Mouse (Mus musculus): Measurements from ENCODE around the gene Tigit. TPM values are rescaled to one million over a fixed set of nuclear protein-coding genes. Genes with fewer than 3 reads are reported as not detected.
A peak's percentile ranks its signal among the peaks of the same experiment; 100 is the strongest.

Gene Tigit
- total RNA-seq, 2 experiments from 2014 or later = not detected

- intact Hi-C loops (cut with DNase I) = no loop called here
Observed at GRCm38 (mm10) chr16:43674400-43674799, 10.5 kb upstream of the Tigit start.

GRCm38 (mm10) chr16:43672697-43673096 is 8.8 kb upstream of the Tigit start:
- DNase-seq (ENCODE audit: extremely low spot score in 1 of 2, low spot score in 2 of 2) = no peak
- intact Hi-C loops (cut with DNase I) = no loop called here

More at GRCm38 (mm10) chr16:43674400-43674799, 10.5 kb upstream of the Tigit start:
- no peak for DNase-seq (ENCODE audit: extremely low spot score in 1 of 2, low spot score in 2 of 2)

GRCm38 (mm10) chr16:43671972-43672371 is 8.0 kb upstream of the Tigit start:
- no peak for DNase-seq (ENCODE audit: extremely low spot score in 1 of 2, low spot score in 2 of 2)
- intact Hi-C loops (cut with DNase I) = no loop called here

GRCm38 (mm10) chr16:43668294-43668693 is 4.3 kb upstream of the Tigit start:
- DNase-seq (ENCODE audit: extremely low spot score in 1 of 2, low spot score in 2 of 2) = no peak
- intact Hi-C loops (cut with DNase I) = no loop called here

- intact Hi-C loops (cut with DNase I) = no loop called here
- no peak for DNase-seq (ENCODE audit: extremely low spot score in 1 of 2, low spot score in 2 of 2)
Observed at GRCm38 (mm10) chr16:43664861-43665260, 915 bp upstream of the Tigit start.

GRCm38 (mm10) chr16:43662124-43663004 is 1.6 kb downstream of the Tigit start:
- no peak for DNase-seq (ENCODE audit: extremely low spot score in 1 of 2, low spot score in 2 of 2)
- intact Hi-C loops (cut with DNase I) = no loop called here

- intact Hi-C loops (cut with DNase I) = no loop called here
- no peak for DNase-seq (ENCODE audit: extremely low spot score in 1 of 2, low spot score in 2 of 2)
Observed at GRCm38 (mm10) chr16:43661576-43661975, 2.4 kb downstream of the Tigit start.

GRCm38 (mm10) chr16:43655183-43655787 is 8.7 kb downstream of the Tigit start:
- no peak for DNase-seq (ENCODE audit: extremely low spot score in 1 of 2, low spot score in 2 of 2)
- intact Hi-C loops (cut with DNase I) = no loop called here

GRCm38 (mm10) chr16:43654269-43654668 is 9.7 kb downstream of the Tigit start:
- intact Hi-C loops (cut with DNase I) = no loop called here

GRCm38 (mm10) chr16:43653288-43653687 is 10.7 kb downstream of the Tigit start:
- intact Hi-C loops (cut with DNase I) = no loop called here
- no peak for DNase-seq (ENCODE audit: extremely low spot score in 1 of 2, low spot score in 2 of 2)

More at GRCm38 (mm10) chr16:43654269-43654668, 9.7 kb downstream of the Tigit start:
- no peak for DNase-seq (ENCODE audit: extremely low spot score in 1 of 2, low spot score in 2 of 2)

GRCm38 (mm10) chr16:43650355-43651080 is 13.4 kb downstream of the Tigit start:
- no peak for DNase-seq (ENCODE audit: extremely low spot score in 1 of 2, low spot score in 2 of 2)
- intact Hi-C loops (cut with DNase I) = no loop called here

GRCm38 (mm10) chr16:43647641-43648040 is 16.3 kb downstream of the Tigit start:
- intact Hi-C loops (cut with DNase I) = no loop called here
- DNase-seq (ENCODE audit: extremely low spot score in 1 of 2, low spot score in 2 of 2) = no peak

- no peak for DNase-seq (ENCODE audit: extremely low spot score in 1 of 2, low spot score in 2 of 2)
- intact Hi-C loops (cut with DNase I) = no loop called here
Observed at GRCm38 (mm10) chr16:43646943-43647342, 17.0 kb downstream of the Tigit start.

GRCm38 (mm10) chr16:43645879-43646278 is 18.1 kb downstream of the Tigit start:
- no peak for DNase-seq (ENCODE audit: extremely low spot score in 1 of 2, low spot score in 2 of 2)
- intact Hi-C loops (cut with DNase I) = no loop called here

- no peak for DNase-seq (ENCODE audit: extremely low spot score in 1 of 2, low spot score in 2 of 2)
- intact Hi-C loops (cut with DNase I) = no loop called here
Observed at GRCm38 (mm10) chr16:43641230-43641629, 22.7 kb downstream of the Tigit start.

- DNase-seq (ENCODE audit: extremely low spot score in 1 of 2, low spot score in 2 of 2) = peak in 1 of 2 experiments; percentile 28
- intact Hi-C loops (cut with DNase I) = no loop called here
Observed at GRCm38 (mm10) chr16:43638406-43639049, 25.4 kb downstream of the Tigit start.

- no peak for DNase-seq (ENCODE audit: extremely low spot score in 1 of 2, low spot score in 2 of 2)
- intact Hi-C loops (cut with DNase I) = no loop called here
Observed at GRCm38 (mm10) chr16:43637241-43637640, 26.7 kb downstream of the Tigit start.

GRCm38 (mm10) chr16:43634037-43634436 is 29.9 kb downstream of the Tigit start:
- intact Hi-C loops (cut with DNase I) = no loop called here
- DNase-seq (ENCODE audit: extremely low spot score in 1 of 2, low spot score in 2 of 2) = no peak

- intact Hi-C loops (cut with DNase I) = no loop called here
Observed at GRCm38 (mm10) chr16:43631758-43632157, 32.2 kb downstream of the Tigit start.

More at GRCm38 (mm10) chr16:43631758-43632157, 32.2 kb downstream of the Tigit start:
- DNase-seq (ENCODE audit: extremely low spot score in 1 of 2, low spot score in 2 of 2) = no peak

Data from left cerebral cortex, postnatal 10 days (tissue).